Mouse (Mus musculus) erythroblast, embryonic 14.5 days (primary cell): ENCODE measurements around the gene Dlst. TPM values are rescaled to one million over a fixed set of nuclear protein-coding genes. Genes with fewer than 3 reads are reported as not detected.

Experiments
- H3K27me3 ChIP-seq: 2 replicates; pipeline ENCODE4 v1.6.1; 2012; ENCODE audit warnings: inconsistent platforms; ENCODE audit not compliant: control insufficient read depth
- H3K36me3 ChIP-seq: 2 replicates; pipeline ENCODE4 v1.6.1; 2012; ENCODE audit warnings: mild to moderate bottlenecking, inconsistent platforms; ENCODE audit not compliant: control insufficient read depth
- H3K4me1 ChIP-seq: 2 replicates; pipeline ENCODE4 v1.6.1; 2012; ENCODE audit warnings: inconsistent platforms; ENCODE audit not compliant: control insufficient read depth
- H3K4me3 ChIP-seq: replicated peaks from 2 replicates; pipeline ENCODE3; 2012; ENCODE audit warnings: moderate library complexity, mild to moderate bottlenecking, inconsistent platforms
- H3K9me3 ChIP-seq: 2 replicates; pipeline ENCODE4 v1.6.1; 2012; ENCODE audit warnings: low read length, inconsistent platforms, mixed read lengths; ENCODE audit not compliant: control insufficient read depth
- GATA1 ChIP-seq: IDR thresholded peaks from 2 replicates; pipeline ENCODE4 v1.6.1; 2012; ENCODE audit warnings: low read length, inconsistent platforms, mixed read lengths
- TAL1 ChIP-seq: IDR thresholded peaks from 3 replicates; pipeline ENCODE4 v1.6.1; 2012; ENCODE audit warnings: low read length, inconsistent platforms, mixed read lengths
- polyA plus RNA-seq: library from polyadenylated mRNA; stranded (reverse); fragments of >175 nt; gene quantifications from 2 replicates; pipeline ENCODE4 v1.2.3, GENCODE M21; 2012

The Dlst gene
- polyA plus RNA-seq, 1 experiment: 55.1 TPM

DNA sequence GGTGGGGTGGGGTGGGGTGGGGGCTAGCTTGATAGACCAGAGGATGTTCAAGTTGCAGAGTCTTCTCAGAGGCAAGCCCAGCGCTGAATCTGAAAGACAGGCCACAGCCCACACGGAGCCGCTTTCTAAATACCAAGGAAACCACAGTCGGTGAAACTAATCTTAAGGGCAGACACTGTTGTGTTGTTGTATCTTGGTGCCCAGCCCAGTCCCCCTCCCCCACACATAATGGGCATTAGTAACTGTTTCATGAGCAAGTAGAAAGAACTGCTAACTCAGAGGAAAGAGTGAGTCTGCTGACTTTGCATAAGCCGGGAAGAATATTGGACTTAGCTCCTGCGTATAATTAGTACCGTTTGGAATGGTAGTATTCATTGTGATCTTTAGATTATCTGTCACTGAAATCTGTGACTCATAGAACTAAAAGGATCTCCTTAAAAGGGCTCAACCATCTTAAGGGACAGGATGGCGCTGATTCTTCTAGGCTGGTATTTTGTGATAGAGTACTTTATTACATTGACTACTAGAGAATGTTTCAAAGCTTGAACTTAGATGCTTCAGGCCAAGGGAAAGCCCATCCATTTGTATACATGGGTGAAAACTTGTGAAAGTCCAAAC lies 16.5 kb downstream of the Dlst start:
- Histone ChIP-seq H3K4me3 (no peak overlapping the region), H3K9me3 (no peaks in the 10 kb centered on the region), H3K4me1 (no peaks in the 10 kb centered on the region), H3K36me3 (peaks cover 97% of the 10 kb centered on the region), H3K27me3 (no peaks in the 10 kb centered on the region)
- TF ChIP-seq TAL1 (no peak), GATA1 (no peak)

DNA sequence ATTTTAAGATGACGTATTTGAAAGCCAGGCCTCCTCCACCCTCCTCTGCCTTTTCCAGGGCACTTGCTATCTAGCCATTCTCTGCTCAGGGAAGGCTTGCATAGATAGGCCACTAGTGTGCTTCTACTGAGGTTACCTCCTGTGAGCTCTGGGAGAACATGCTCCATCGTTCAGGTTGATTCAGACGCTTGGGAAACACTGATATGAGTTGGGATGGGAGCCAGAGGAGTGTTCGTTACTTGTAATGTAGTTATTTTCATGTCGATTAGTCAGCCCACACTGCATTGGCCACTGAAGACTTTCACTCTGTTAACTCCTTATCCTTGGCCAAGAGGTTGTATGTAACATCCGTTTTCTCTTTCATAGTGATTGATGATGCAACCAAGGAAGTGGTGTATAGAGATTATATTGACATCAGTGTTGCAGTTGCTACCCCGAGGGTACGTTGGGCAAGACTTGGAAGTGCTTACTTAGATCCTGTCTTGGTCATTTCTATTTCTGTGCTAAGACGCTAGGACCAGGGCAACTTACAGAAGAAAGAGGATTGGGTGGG lies 18.9 kb downstream of the Dlst start:
- Histone ChIP-seq H3K4me1 (no peaks in the 10 kb centered on the region), H3K9me3 (no peaks in the 10 kb centered on the region), H3K36me3 (peaks cover 97% of the 10 kb centered on the region), H3K4me3 (no peak overlapping the region), H3K27me3 (no peaks in the 10 kb centered on the region)
- TF ChIP-seq TAL1 (no peak), GATA1 (no peak)

DNA sequence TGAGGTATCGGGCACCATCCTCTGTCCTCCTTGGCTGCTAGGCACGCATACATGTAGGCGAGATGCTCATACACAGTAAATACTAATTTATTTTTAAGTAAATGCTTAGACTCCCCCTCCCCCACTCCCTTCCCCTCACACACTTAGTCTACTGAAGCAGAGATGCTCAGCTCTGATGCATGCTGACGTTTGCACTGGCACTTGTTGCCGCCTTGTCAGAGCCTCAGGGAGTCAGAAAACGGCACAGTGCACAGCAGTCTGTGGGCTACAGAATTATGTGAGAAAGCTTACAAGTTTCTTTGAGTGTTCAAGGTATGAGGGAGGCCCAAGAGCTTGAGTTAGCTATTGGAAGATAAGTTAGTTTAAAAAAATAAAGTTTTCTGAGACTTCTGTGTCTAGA lies 20.7 kb downstream of the Dlst start:
- Histone ChIP-seq H3K36me3 (peaks cover 96% of the 10 kb centered on the region), H3K4me3 (no peak overlapping the region), H3K4me1 (no peaks in the 10 kb centered on the region; the same call in 1 of the 2 replicates), H3K27me3 (no peaks in the 10 kb centered on the region), H3K9me3 (no peaks in the 10 kb centered on the region)
- TF ChIP-seq TAL1 (no peak), GATA1 (no peak)

DNA sequence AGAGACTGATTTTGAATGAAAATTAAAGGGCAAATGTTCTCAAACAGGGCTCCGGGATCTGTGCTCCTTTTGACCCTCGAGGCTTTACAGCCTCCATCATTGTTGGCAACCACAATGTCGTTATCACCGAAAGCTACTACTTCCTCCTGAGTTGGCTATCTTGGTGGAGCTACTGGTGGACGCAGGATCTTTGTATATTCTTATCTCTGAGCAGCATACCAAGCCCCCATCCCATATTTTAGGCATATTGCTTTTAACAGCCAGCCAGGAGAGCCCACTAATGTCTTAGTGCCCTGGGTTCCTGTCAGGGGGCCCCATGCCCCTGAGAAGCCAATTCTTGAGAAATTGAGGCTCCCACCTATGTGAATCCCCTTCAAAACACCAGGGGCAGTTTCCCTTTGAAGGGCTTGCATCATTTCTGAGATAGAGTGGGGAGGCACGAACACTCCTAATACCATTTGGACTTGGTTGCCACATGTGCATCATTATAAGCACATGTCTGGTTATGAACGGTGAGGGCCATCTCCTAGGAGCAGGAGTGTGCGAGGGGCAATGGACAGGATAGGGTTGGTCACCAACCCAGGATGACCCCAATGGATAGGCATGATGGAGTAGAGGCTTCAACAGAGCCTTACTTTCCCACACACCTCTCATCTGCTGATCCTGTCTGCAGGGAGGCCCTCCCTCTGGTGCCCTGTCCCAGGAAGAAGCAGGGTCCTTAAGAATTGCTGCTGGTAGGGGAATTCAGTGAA lies 23.6 kb downstream of the Dlst start:
- Histone ChIP-seq H3K36me3 (peaks cover 69% of the 10 kb centered on the region), H3K9me3 (no peaks in the 10 kb centered on the region), H3K27me3 (no peaks in the 10 kb centered on the region), H3K4me1 (peaks cover 2% of the 10 kb centered on the region), H3K4me3 (no peak overlapping the region)
- TF ChIP-seq GATA1: no peak
- TF ChIP-seq TAL1: no peak

DNA sequence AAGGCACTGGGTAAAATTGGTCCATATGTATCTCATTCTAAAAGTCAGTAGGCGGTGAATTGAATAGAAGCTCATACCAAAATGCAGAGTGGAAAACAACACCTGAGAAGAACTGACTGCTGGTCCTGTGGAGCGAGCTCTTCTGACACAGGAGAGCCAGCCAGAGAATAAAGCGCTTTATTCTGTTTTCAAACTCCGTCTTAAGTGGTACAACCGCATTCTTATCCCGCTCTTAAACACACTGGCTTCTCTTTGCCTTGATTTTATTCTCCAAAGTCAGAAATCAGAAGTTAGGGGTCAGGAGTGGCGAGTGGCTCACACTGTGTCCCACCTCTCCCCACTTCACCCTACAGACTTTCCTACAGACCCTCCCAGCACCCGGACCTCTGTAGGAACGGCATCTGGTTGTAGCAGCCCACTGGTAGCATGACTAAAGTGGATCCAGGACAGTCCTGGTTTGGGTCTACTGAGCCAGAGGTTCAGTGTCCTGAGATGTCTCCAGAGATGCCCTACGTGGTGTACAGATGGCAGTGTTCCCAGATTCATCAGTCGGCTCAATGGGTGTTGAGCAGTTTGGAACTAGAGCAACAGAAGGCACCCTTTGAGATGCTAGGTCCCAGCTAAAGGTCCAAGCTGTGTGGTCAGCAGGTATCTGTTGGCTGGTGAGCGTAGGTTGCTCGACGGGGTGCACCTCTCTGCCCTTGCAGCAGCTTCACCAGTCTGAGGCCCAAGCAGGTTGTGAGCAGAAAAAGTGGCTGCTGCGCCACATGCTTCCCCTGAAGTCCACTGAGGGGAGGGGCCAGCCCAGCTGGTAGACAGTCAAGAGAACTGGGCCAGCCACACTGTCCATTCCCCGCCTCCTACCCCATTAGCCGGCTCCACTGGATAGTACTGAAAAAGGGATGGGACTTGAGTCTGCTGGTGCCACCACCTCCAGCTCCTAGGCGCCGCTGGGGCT lies 25.2 kb downstream of the Dlst start:
- Histone ChIP-seq H3K27me3 (peaks cover 3% of the 10 kb centered on the region; the same call in 1 of the 2 replicates), H3K4me1 (peaks cover 18% of the 10 kb centered on the region), H3K9me3 (no peaks in the 10 kb centered on the region), H3K4me3 (no peak overlapping the region), H3K36me3 (peaks cover 53% of the 10 kb centered on the region)
- no peak for TF ChIP-seq TAL1
- TF ChIP-seq GATA1: no peak

DNA sequence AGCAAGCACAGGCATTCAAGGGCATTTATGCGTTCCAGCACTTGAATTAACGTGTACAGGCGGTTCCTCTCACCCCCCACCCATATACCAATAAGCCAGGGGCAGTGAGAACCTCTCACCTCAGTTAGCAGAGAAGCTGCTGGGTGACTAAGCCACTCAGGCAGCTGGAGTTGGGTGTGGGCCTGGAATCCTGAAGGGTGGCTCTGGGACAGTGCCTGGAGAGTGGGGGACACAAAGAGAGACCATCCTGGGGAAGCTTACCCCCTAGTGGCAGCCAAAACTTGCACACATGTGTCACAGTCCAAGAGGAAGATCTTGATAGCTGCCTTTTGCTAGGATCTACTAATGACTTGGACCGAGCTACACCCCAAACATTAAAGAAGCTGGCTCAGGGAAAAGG lies 26.0 kb downstream of the Dlst start:
- Histone ChIP-seq H3K27me3 (peaks cover 3% of the 10 kb centered on the region; the same call in 1 of the 2 replicates), H3K9me3 (no peaks in the 10 kb centered on the region), H3K4me1 (peaks cover 19% of the 10 kb centered on the region), H3K4me3 (no peak overlapping the region), H3K36me3 (peaks cover 45% of the 10 kb centered on the region)
- TF ChIP-seq TAL1 (no peak), GATA1 (no peak)

DNA sequence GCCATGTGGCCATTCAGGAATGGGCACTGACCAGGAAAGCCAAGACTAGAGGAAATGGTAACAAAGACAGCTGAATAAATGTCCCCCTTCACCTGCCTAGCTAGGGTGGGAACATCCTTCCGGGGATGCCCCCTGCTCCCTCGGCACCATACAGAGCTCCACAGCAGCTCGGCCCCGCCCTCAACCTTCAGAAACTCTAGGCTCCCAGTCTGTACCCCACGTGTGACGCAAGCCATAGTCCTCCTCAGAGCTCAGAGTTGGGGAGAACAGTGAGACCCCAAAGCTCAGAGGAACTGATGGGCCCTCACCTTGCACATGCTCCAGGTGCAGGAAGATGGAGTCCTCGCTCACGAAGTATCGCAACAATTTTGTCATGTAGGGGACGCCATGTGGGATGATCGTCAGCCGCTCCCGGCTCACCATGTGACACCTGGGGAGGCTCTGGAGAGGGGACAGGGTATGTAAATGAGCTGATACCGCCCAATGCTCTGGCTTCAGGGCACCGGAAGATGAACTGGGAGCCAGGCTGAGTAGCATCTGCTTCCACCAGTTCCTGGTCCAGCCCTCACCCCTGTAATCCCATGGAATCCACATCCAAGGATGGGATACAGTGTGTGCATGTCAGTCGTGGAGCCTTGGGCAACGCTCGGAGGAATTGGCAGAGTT lies 29.5 kb downstream of the Dlst start:
- peaks cover 3% of the 10 kb centered on the region; the same call in 1 of the 2 replicates for H3K27me3 ChIP-seq
- TF ChIP-seq TAL1: no peak
- no peak for TF ChIP-seq GATA1
- H3K36me3 ChIP-seq: peaks cover 12% of the 10 kb centered on the region
- peaks cover 19% of the 10 kb centered on the region for H3K4me1 ChIP-seq
- H3K9me3 ChIP-seq: no peaks in the 10 kb centered on the region
- H3K4me3 ChIP-seq: peak overlapping the region; percentile 57

DNA sequence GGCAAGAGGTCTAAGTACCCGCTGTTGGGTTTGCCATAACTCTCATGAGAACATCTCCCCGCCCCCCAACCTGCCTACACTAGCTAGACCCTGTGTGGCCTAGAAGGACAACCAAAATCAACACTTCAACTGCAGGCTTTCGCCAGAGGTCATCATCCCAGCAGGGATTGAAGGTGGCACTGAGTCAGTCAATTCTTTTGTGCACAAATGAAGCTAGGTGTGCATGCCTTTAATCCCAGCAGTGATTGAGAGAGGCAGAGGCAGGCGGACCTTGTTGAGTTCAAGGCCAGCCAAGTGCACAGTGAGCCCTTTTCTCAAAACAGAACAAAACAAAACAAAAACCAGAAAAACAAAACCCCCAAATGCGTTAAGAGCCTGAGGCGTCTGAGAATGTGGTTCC lies 30.5 kb downstream of the Dlst start:
- TF ChIP-seq GATA1 (no peak), TAL1 (no peak)

More for the DNA sequence above, 30.5 kb downstream of the Dlst start:
- H3K36me3 ChIP-seq: peaks cover 2% of the 10 kb centered on the region
- no peak overlapping the region for H3K4me3 ChIP-seq
- no peaks in the 10 kb centered on the region for H3K9me3 ChIP-seq
- peaks cover 3% of the 10 kb centered on the region; the same call in 1 of the 2 replicates for H3K27me3 ChIP-seq
- H3K4me1 ChIP-seq: peaks cover 19% of the 10 kb centered on the region
